Mouse (Mus musculus): ENCODE measurements around the gene Ndrg3.
"Not testable (repeated sequence)": the region's sequence is repeated elsewhere in the genome, so short reads cannot be mapped to it uniquely, and the experiment has no call there.

The Ndrg3 gene

DNA sequence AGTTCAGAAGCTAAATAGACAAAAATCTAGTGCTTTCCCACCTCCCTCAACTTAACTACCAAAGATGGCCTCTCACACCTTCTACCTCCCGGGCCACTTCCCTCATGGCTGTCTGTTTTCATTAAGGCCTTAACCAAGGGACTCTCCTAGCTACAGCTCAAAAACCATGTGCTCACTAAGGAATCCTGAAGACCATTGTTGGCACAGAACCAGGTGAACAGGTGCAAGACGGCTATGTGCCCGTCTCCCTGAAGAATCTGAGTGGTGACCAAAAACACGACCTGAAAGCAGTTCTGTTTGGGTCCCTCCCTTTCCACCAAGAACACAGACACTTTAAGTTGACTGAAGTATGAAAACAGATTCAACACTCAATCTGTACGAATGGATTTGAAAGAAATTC, 6.4 kb upstream of the Ndrg3 start:
- DNase-seq (ENCODE audit: extremely low read depth, low read depth), result no peak

GRCm38 (mm10) chr2:156996576-156996975, 4.7 kb upstream of the Ndrg3 start:
- DNase-seq (ENCODE audit: extremely low read depth, low read depth), result no peak

- no peak for DNase-seq (ENCODE audit: extremely low read depth, low read depth)
These were observed 977 bp downstream of the Ndrg3 start for GRCm38 (mm10) chr2:156990727-156991431.

DNA sequence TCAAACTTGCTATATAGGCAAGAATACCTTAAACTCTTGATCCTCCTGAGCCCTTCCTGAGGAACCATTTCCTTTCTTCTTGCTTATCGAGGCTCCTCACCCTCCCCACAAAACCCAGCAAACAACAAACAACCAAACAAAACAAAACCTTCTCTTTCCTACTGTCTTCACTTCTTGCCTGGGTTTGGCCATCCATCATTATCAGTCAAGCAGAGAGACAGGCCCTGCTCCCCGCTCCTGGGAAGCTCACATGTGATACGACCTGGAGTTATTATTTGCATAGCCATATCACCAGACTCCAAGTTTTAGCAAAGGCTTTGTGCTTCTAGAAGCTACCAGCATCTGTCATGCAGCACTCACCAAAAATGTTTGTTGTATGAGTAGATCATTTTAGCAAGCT, 4.5 kb downstream of the Ndrg3 start:
- DNase-seq (ENCODE audit: extremely low read depth, low read depth), result no peak

- DNase-seq (ENCODE audit: extremely low read depth, low read depth), result peak; percentile 71
These were observed 9.0 kb downstream of the Ndrg3 start for GRCm38 (mm10) chr2:156982864-156983263.

- no peak for DNase-seq (ENCODE audit: extremely low read depth, low read depth)
These were observed 10.6 kb downstream of the Ndrg3 start for GRCm38 (mm10) chr2:156981291-156981690.

GRCm38 (mm10) chr2:156980059-156980458, 11.8 kb downstream of the Ndrg3 start:
- no peak for DNase-seq (ENCODE audit: extremely low read depth, low read depth)

GRCm38 (mm10) chr2:156976711-156977110, 15.1 kb downstream of the Ndrg3 start:
- DNase-seq (ENCODE audit: extremely low read depth, low read depth), result no peak

GRCm38 (mm10) chr2:156974967-156975366, 16.9 kb downstream of the Ndrg3 start:
- DNase-seq (ENCODE audit: extremely low read depth, low read depth), result no peak

- DNase-seq (ENCODE audit: extremely low read depth, low read depth), result no peak
These were observed 18.3 kb downstream of the Ndrg3 start for GRCm38 (mm10) chr2:156973316-156974100.

DNA sequence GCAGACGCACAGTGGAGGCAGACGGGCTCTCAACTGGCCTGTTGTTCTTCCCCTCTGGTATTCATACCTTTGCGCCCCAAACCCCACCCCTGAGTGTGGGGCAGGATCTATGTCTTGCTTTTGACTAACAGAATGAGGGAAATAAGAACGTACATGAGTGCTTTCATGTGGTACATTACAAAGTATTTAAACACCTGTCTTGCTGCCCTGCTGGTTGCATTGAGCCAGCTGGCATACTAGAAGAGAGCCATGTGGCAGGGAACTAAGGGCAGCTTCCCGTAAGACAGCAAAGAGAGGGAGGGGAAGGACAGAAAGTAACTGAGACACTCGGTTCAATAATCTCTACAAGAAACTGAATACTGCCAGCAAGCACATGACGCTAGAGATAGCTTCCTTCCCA, 21.6 kb downstream of the Ndrg3 start:
- no peak for DNase-seq (ENCODE audit: extremely low read depth, low read depth)

DNA sequence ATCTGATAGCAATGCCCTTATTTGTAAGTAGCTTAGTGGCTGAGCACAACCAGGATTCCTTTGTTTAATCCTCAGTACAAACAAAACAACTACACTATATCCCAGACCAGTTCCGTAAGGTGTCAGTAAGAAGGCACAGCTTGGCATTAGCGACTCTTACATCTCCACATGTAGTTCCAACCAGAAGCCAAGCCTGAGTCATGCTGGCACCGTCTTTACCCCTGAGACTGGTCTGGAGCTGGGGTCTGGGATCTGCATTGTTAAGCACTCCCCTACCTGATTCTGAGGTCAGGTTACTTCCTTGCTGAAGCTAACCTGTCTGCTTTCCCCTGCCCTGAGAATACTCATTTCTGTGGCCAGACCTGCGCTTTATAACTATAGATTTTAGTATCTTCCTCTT, 23.4 kb downstream of the Ndrg3 start:
- DNase-seq (ENCODE audit: extremely low read depth, low read depth), result no peak

GRCm38 (mm10) chr2:156967388-156967787, 24.5 kb downstream of the Ndrg3 start:
- DNase-seq (ENCODE audit: extremely low read depth, low read depth), result no peak

DNA sequence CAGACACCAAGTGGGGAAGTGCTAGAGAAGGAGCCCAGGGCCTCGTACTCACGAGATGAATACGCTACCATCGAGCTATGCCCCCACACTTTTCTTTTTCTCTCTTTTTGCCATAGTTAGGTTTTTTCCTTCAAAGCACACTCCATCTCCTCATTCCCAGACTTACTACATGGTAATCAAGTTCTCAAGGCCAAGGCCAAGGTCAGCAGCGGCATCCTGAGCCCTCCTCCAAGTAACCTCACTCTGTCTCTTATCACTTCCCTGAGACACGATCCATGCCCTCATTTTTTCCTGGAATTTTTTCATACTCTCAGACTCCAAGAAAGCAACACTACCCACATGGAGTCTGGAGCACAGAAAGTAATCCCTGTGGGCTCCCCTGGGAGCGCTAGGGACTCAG, 28.0 kb downstream of the Ndrg3 start:
- DNase-seq (ENCODE audit: extremely low read depth, low read depth), result no peak

- DNase-seq (ENCODE audit: extremely low read depth, low read depth), result no peak
These were observed 33.2 kb downstream of the Ndrg3 start for GRCm38 (mm10) chr2:156958496-156959252.

DNA sequence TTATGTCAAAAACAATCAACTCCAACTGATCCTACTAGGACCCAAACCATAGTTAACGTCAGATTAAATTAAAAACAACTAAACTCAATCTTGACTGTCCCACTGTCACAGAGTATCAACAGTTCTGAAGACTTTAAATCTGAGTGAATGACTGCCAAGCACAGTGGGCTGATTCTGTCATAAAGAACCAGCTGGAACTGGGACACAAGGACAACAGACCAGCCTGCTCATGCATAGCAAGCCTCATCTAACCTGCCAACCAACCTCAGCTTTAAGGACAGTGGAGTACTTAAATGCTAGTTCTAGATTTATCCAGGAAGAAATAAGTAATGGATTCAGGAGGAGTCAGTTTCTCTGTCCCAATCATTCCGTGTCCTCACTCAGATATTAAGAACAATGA, 34.8 kb downstream of the Ndrg3 start:
- DNase-seq (ENCODE audit: extremely low read depth, low read depth), result no peak

- DNase-seq (ENCODE audit: extremely low read depth, low read depth), result no peak
These were observed 35.5 kb downstream of the Ndrg3 start for GRCm38 (mm10) chr2:156956306-156956705.

DNA sequence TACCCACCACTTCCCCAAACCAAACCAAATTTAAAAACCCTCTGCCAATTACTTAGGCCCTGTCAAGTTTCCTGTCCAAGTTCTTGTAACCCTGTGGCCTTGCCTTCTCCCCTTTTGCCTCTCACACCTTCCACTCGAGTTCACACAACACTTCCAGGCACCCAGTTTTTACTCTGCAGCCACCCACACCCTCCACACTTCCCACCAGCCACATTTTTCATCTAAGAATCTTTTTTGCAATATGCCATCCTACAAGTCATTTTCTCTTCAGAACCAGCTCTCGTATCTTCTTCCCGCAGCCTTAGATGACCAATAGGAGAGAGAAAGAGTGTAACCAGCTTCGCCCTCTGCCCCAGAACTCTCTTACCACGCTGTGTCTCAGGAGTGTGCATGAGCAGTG, 37.4 kb downstream of the Ndrg3 start:
- DNase-seq (ENCODE audit: extremely low read depth, low read depth), result no peak

DNA sequence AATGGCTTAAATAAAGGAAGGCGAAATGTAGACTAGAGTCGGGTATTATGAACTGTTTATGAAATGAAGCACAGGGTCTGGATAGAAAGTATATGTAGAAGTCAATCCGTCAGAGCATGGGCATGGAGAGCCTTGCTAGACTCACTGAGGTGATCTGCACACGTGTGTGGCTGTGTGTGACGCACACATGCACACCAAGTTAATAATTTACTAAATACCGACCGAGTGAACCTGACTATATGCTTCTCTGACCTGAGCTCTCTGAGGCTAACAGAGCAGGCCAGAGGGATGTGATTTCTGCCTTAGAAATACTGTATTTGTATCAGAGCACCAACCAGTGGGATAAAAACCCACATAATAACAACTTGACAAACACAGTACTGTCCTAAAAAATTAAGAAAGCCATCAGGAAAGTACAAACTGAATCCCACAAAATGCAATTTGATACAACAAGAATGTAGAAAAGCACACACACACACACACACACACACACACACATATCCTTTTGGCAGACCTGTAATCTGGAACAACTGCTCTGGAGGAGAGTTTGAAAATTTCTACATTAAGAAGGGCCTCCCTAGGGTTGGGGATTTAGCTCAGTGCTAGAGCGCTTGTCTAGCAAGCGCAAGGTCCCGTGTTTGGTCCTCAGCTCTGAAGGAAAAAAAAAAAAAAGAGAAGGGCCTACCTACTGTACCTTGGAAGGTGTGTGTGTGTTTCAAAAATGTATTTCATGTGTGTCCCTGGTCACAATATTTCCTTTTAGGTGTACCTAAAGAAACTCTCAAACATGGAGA, 40.4 kb downstream of the Ndrg3 start:
- DNase-seq (ENCODE audit: extremely low read depth, low read depth), result no peak

- no peak for DNase-seq (ENCODE audit: extremely low read depth, low read depth)
These were observed 41.0 kb downstream of the Ndrg3 start for GRCm38 (mm10) chr2:156950816-156951215.

DNA sequence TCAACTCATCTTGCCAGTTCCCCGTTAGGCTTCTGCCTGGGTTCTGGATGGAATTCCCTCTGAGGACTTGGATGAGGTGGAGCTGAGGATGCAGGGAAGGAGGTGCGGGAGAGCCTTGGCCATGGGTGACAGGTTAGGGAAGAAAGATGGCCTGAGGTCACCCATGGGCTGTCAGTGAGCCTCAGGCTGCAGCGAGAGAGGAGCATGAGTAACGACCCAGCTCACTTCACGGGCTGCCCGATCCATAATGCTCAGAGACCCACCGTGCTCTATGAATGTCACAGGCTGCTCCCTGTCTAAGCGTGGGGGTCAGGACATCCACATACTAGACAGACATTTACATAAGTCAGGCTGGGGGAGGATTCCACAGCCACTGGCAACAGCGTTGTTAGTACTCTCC, 50.3 kb downstream of the Ndrg3 start:
- DNase-seq (ENCODE audit: extremely low read depth, low read depth), result not testable (repeated sequence)

All from MEL-GATA-1-ER (cell line).